Mouse (Mus musculus): ENCODE results near the gene Acoxl.

The Acoxl gene

GRCm38 (mm10) chr2:128032111-128032510 lies 193.4 kb downstream of the Acoxl start:
- DNase-seq (ENCODE audit: low read depth, low spot score): no peak

GRCm38 (mm10) chr2:128033503-128033902 lies 194.8 kb downstream of the Acoxl start:
- no peak for DNase-seq (ENCODE audit: low read depth, low spot score)

- DNase-seq (ENCODE audit: low read depth, low spot score): no peak
Measured at GRCm38 (mm10) chr2:128034066-128034665, 195.5 kb downstream of the Acoxl start.

- no peak for DNase-seq (ENCODE audit: low read depth, low spot score)
Measured at GRCm38 (mm10) chr2:128038259-128038890, 199.7 kb downstream of the Acoxl start.

GRCm38 (mm10) chr2:128041066-128041750 lies 202.5 kb downstream of the Acoxl start:
- no peak for DNase-seq (ENCODE audit: low read depth, low spot score)

GRCm38 (mm10) chr2:128046454-128046853 lies 207.8 kb downstream of the Acoxl start:
- DNase-seq (ENCODE audit: low read depth, low spot score): no peak

GRCm38 (mm10) chr2:128054905-128055304 lies 216.2 kb downstream of the Acoxl start:
- no peak for DNase-seq (ENCODE audit: low read depth, low spot score)

GRCm38 (mm10) chr2:128057872-128058271 lies 219.2 kb downstream of the Acoxl start:
- DNase-seq (ENCODE audit: low read depth, low spot score): no peak

GRCm38 (mm10) chr2:128058627-128059026 lies 220.0 kb downstream of the Acoxl start:
- no peak for DNase-seq (ENCODE audit: low read depth, low spot score)

GRCm38 (mm10) chr2:128060213-128060612 lies 221.5 kb downstream of the Acoxl start:
- no peak for DNase-seq (ENCODE audit: low read depth, low spot score)

- no peak for DNase-seq (ENCODE audit: low read depth, low spot score)
Measured at GRCm38 (mm10) chr2:128060680-128061287, 222.1 kb downstream of the Acoxl start.

GRCm38 (mm10) chr2:128061491-128061890 lies 222.8 kb downstream of the Acoxl start:
- DNase-seq (ENCODE audit: low read depth, low spot score): no peak

- DNase-seq (ENCODE audit: low read depth, low spot score): no peak
Measured at GRCm38 (mm10) chr2:128062756-128063155, 224.1 kb downstream of the Acoxl start.

GRCm38 (mm10) chr2:128065013-128065412 lies 226.3 kb downstream of the Acoxl start:
- DNase-seq (ENCODE audit: low read depth, low spot score): no peak

GRCm38 (mm10) chr2:128065576-128065975 lies 226.9 kb downstream of the Acoxl start:
- DNase-seq (ENCODE audit: low read depth, low spot score): no peak

- DNase-seq (ENCODE audit: low read depth, low spot score): no peak
Measured at GRCm38 (mm10) chr2:128067162-128067561, 228.5 kb downstream of the Acoxl start.

GRCm38 (mm10) chr2:128067596-128067995 lies 228.9 kb downstream of the Acoxl start:
- DNase-seq (ENCODE audit: low read depth, low spot score): no peak

- DNase-seq (ENCODE audit: low read depth, low spot score): no peak
Measured at GRCm38 (mm10) chr2:128068176-128068575, 229.5 kb downstream of the Acoxl start.

GRCm38 (mm10) chr2:128069025-128069424 lies 230.3 kb downstream of the Acoxl start:
- DNase-seq (ENCODE audit: low read depth, low spot score): no peak

- DNase-seq (ENCODE audit: low read depth, low spot score): no peak
Measured at GRCm38 (mm10) chr2:128071791-128072190, 233.1 kb downstream of the Acoxl start.

GRCm38 (mm10) chr2:128072944-128073343 lies 234.3 kb downstream of the Acoxl start:
- DNase-seq (ENCODE audit: low read depth, low spot score): no peak

GRCm38 (mm10) chr2:128073603-128074002 lies 234.9 kb downstream of the Acoxl start:
- no peak for DNase-seq (ENCODE audit: low read depth, low spot score)

Data from embryo, embryonic 11.5 days (tissue).